Mouse (Mus musculus): ENCODE measurements at regions not wholly inside any gene's neighbourhood (a gene's known extent, or its start where the extent isn't known, plus 50 kb on each side); places are given as distances from the start of the nearest gene placed in this dataset.
"Not testable (repeated sequence)": the region's sequence is repeated elsewhere in the genome, so short reads cannot be mapped to it uniquely, and the experiment has no call there.

DNA sequence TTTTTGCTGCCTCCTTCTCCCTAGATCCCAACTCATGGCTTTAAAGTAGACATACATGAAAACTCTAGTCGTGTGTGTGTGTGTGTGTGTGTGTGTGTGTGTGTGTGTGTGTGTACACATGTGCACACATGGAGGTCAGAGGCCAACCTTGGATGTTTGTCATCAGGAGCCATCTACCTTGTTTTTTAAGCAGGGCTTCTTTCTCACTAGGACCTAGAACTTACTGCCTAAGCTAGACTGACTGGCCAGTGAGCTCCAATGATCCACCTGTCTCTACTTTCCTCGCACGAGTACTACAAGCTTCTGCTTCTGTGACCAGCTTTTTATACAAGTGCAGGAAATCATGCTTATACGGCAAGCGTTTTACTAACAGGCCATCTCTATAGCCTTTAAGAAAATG is 89.1 kb upstream of the Otx2 start:
- Histone ChIP-seq H3K27me3 (ENCODE audit: control insufficient read depth, insufficient read depth, insufficient read length) (no peaks in the 10 kb centered on the region), H3ac (ENCODE audit: control insufficient read depth, insufficient read length) (no peak overlapping the region), H3K36me3 (ENCODE audit: control insufficient read depth, insufficient read depth) (no peaks in the 10 kb centered on the region), H3K4me3 (no peak overlapping the region), H3K4me2 (ENCODE audit: low read depth) (no peak overlapping the region), H3K79me2 (ENCODE audit: control insufficient read depth, insufficient read depth) (no peaks in the 10 kb centered on the region)
- TF ChIP-seq TCF12 (IDR thresholded peaks at IDR 0.05; ENCODE audit: insufficient read depth, poor library complexity, severe bottlenecking) (no peak), POLR2A (IDR thresholded peaks at IDR 0.05; ENCODE audit: insufficient read length, low read depth) (no peak), MYOG (IDR thresholded peaks at IDR 0.05; ENCODE audit: control insufficient read depth in 1 of 3, insufficient read depth in 1 of 3, insufficient read length in 2 of 3, low read depth in 2 of 3) (no peak), USF1 (IDR thresholded peaks at IDR 0.05; ENCODE audit: low read depth) (no peak), TCF3 (IDR thresholded peaks at IDR 0.05; ENCODE audit: insufficient read length, low read depth) (no peak), SRF (IDR thresholded peaks at IDR 0.05; ENCODE audit: control insufficient read depth, insufficient read length, low read depth) (no peak), POLR2AphosphoS2 (IDR thresholded peaks at IDR 0.05; ENCODE audit: insufficient read length, low read depth) (no peak)

GRCm38 (mm10) chr14:48761002-48761648 is 87.5 kb upstream of the Otx2 start:
- TF ChIP-seq TCF12 (IDR thresholded peaks at IDR 0.05; ENCODE audit: insufficient read depth, poor library complexity, severe bottlenecking) (no peak), CEBPB (IDR thresholded peaks at IDR 0.05; ENCODE audit: insufficient read depth, poor library complexity, severe bottlenecking) (no peak), POLR2AphosphoS2 (IDR thresholded peaks at IDR 0.05; ENCODE audit: insufficient read length, low read depth) (no peak), E2F4 (IDR thresholded peaks at IDR 0.05; ENCODE audit: insufficient read depth) (no peak), USF1 (IDR thresholded peaks at IDR 0.05; ENCODE audit: low read depth) (no peak), SRF (IDR thresholded peaks at IDR 0.05; ENCODE audit: control insufficient read depth, insufficient read length, low read depth) (no peak), MAX (IDR thresholded peaks at IDR 0.05; ENCODE audit: low read depth) (no peak), MYOD1 (IDR thresholded peaks at IDR 0.05; ENCODE audit: control insufficient read depth in 1 of 3, insufficient read length in 2 of 3, low read depth in 2 of 3) (no peak), MYOG (IDR thresholded peaks at IDR 0.05; ENCODE audit: control insufficient read depth in 1 of 3, insufficient read depth in 1 of 3, insufficient read length in 2 of 3, low read depth in 2 of 3) (no peak), POLR2A (IDR thresholded peaks at IDR 0.05; ENCODE audit: insufficient read length, low read depth) (no peak), REST (IDR thresholded peaks at IDR 0.05; ENCODE audit: insufficient read depth, insufficient read length) (no peak), TCF3 (IDR thresholded peaks at IDR 0.05; ENCODE audit: insufficient read length, low read depth) (no peak)
- H3ac ChIP-seq (ENCODE audit: control insufficient read depth, insufficient read length): no peak overlapping the region
- no peak overlapping the region for H3K4me3 ChIP-seq
- H3K36me3 ChIP-seq (ENCODE audit: control insufficient read depth, insufficient read depth): no peaks in the 10 kb centered on the region
- no peaks in the 10 kb centered on the region for H3K27me3 ChIP-seq (ENCODE audit: control insufficient read depth, insufficient read depth, insufficient read length)
- H3K4me2 ChIP-seq (ENCODE audit: low read depth): no peak overlapping the region
- no peaks in the 10 kb centered on the region for H3K79me2 ChIP-seq (ENCODE audit: control insufficient read depth, insufficient read depth)

GRCm38 (mm10) chr14:48755096-48755495 is 81.5 kb upstream of the Otx2 start:
- not testable (repeated sequence) for H3K27me3 ChIP-seq (ENCODE audit: control insufficient read depth, insufficient read depth, insufficient read length); H3ac ChIP-seq (ENCODE audit: control insufficient read depth, insufficient read length); H3K4me3 ChIP-seq; H3K79me2 ChIP-seq (ENCODE audit: control insufficient read depth, insufficient read depth); H3K36me3 ChIP-seq (ENCODE audit: control insufficient read depth, insufficient read depth); H3K4me2 ChIP-seq (ENCODE audit: low read depth)

DNA sequence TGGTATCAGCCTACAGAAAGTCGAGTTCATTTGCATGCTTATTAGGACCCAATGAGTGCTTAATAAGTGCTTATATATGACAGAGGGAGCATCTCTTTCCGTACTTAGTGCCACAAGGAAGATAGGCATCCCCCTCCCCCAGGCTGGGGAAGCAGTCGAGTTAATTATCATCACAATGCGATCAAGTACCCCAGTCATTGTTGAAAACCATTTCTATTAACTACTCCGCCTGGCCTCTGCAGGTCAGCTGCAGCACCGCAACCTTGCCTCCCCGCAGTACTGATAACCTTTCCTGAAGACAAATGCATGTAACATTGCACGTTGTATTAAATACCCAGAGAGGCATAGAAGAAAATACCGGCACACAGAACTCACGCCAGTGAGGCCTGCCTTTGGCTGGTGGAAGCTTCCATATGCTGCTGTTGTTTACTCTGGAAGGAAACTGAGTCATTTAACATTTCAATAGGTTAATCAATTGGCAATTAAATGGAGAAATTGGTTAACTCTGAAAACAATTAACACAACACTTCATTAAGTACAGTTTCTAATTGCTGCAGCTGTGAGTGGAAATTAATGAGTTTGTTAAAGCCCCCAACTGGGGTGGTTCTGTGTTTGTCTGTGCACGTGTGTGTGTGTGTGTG is 80.6 kb upstream of the Otx2 start:
- H3K4me3 ChIP-seq: no peak overlapping the region
- no peaks in the 10 kb centered on the region for H3K79me2 ChIP-seq (ENCODE audit: control insufficient read depth, insufficient read depth)
- H3K4me2 ChIP-seq (ENCODE audit: low read depth): no peak overlapping the region
- H3K36me3 ChIP-seq (ENCODE audit: control insufficient read depth, insufficient read depth): no peaks in the 10 kb centered on the region
- no peak for TF ChIP-seq SRF (IDR thresholded peaks at IDR 0.05; ENCODE audit: control insufficient read depth, insufficient read length, low read depth)
- TF ChIP-seq E2F4 (IDR thresholded peaks at IDR 0.05; ENCODE audit: insufficient read depth): no peak
- no peak for TF ChIP-seq REST (IDR thresholded peaks at IDR 0.05; ENCODE audit: insufficient read depth, insufficient read length)
- TF ChIP-seq POLR2A (IDR thresholded peaks at IDR 0.05; ENCODE audit: insufficient read length, low read depth): no peak
- TF ChIP-seq USF1 (IDR thresholded peaks at IDR 0.05; ENCODE audit: low read depth): no peak
- TF ChIP-seq TCF12 (IDR thresholded peaks at IDR 0.05; ENCODE audit: insufficient read depth, poor library complexity, severe bottlenecking): no peak
- TF ChIP-seq MYOG (IDR thresholded peaks at IDR 0.05; ENCODE audit: control insufficient read depth in 1 of 3, insufficient read depth in 1 of 3, insufficient read length in 2 of 3, low read depth in 2 of 3): no peak
- no peak for TF ChIP-seq TCF3 (IDR thresholded peaks at IDR 0.05; ENCODE audit: insufficient read length, low read depth)
- no peak for TF ChIP-seq POLR2AphosphoS2 (IDR thresholded peaks at IDR 0.05; ENCODE audit: insufficient read length, low read depth)
- TF ChIP-seq MAX (IDR thresholded peaks at IDR 0.05; ENCODE audit: low read depth): no peak
- TF ChIP-seq MYOD1 (IDR thresholded peaks at IDR 0.05; ENCODE audit: control insufficient read depth in 1 of 3, insufficient read length in 2 of 3, low read depth in 2 of 3): no peak
- no peak for TF ChIP-seq CEBPB (IDR thresholded peaks at IDR 0.05; ENCODE audit: insufficient read depth, poor library complexity, severe bottlenecking)
- no peak overlapping the region for H3ac ChIP-seq (ENCODE audit: control insufficient read depth, insufficient read length)
- peaks cover 10% of the 10 kb centered on the region for H3K27me3 ChIP-seq (ENCODE audit: control insufficient read depth, insufficient read depth, insufficient read length)

DNA sequence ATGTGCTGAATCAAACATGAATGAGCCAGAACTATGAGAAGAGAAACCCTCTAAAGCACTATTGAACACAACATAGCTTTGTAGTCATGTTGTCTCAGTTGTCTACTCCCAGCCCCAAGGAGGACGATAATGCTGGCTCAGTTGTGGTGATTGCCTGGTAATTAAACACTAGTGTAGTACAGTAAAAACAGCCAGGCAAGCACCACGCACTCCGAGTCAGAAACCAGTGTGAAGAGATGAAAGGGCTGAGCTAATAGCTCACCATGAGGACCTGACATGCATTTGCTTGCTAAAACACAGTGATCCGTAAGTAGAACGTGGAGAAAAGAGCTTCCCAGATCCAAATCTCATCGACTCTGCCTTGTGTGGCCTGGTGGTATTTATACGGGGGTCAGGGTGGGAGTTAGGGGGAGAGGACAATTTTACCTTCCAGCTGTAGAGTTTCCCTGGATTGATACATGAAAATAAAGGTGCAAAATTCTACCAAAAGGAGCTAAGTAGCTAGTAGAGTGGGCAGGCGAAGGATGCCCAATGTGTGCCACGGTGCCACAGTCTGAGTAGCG is 80.0 kb upstream of the Otx2 start:
- Histone ChIP-seq H3ac (ENCODE audit: control insufficient read depth, insufficient read length) (no peak overlapping the region), H3K4me3 (no peak overlapping the region), H3K27me3 (ENCODE audit: control insufficient read depth, insufficient read depth, insufficient read length) (peaks cover 10% of the 10 kb centered on the region), H3K79me2 (ENCODE audit: control insufficient read depth, insufficient read depth) (no peaks in the 10 kb centered on the region), H3K4me2 (ENCODE audit: low read depth) (no peak overlapping the region), H3K36me3 (ENCODE audit: control insufficient read depth, insufficient read depth) (no peaks in the 10 kb centered on the region)
- no peak for TF ChIP-seq MYOD1 (IDR thresholded peaks at IDR 0.05; ENCODE audit: control insufficient read depth in 1 of 3, insufficient read length in 2 of 3, low read depth in 2 of 3)
- TF ChIP-seq MYOG (IDR thresholded peaks at IDR 0.05; ENCODE audit: control insufficient read depth in 1 of 3, insufficient read depth in 1 of 3, insufficient read length in 2 of 3, low read depth in 2 of 3): no peak
- no peak for TF ChIP-seq POLR2A (IDR thresholded peaks at IDR 0.05; ENCODE audit: insufficient read length, low read depth)
- no peak for TF ChIP-seq USF1 (IDR thresholded peaks at IDR 0.05; ENCODE audit: low read depth)
- TF ChIP-seq TCF12 (IDR thresholded peaks at IDR 0.05; ENCODE audit: insufficient read depth, poor library complexity, severe bottlenecking): no peak
- TF ChIP-seq CEBPB (IDR thresholded peaks at IDR 0.05; ENCODE audit: insufficient read depth, poor library complexity, severe bottlenecking): no peak
- no peak for TF ChIP-seq E2F4 (IDR thresholded peaks at IDR 0.05; ENCODE audit: insufficient read depth)
- TF ChIP-seq POLR2AphosphoS2 (IDR thresholded peaks at IDR 0.05; ENCODE audit: insufficient read length, low read depth): no peak
- no peak for TF ChIP-seq SRF (IDR thresholded peaks at IDR 0.05; ENCODE audit: control insufficient read depth, insufficient read length, low read depth)
- no peak for TF ChIP-seq MAX (IDR thresholded peaks at IDR 0.05; ENCODE audit: low read depth)
- TF ChIP-seq REST (IDR thresholded peaks at IDR 0.05; ENCODE audit: insufficient read depth, insufficient read length): no peak
- no peak for TF ChIP-seq TCF3 (IDR thresholded peaks at IDR 0.05; ENCODE audit: insufficient read length, low read depth)
